ENCODE assay signal across 8 mouse cellular contexts in genomic region chr8:81341191-81341590, GRCm38 (mm10). TPM values are rescaled to one million over a fixed set of nuclear protein-coding genes. Genes with fewer than 3 reads are reported as not detected.
DNase-seq lines count a peak whose midpoint lies in the region; ATAC-seq and TF ChIP-seq lines count a peak whose summit lies in the region.

No protein-coding gene starts in this region.

- H3K4me1 ChIP-seq in lung, postnatal 0 days (ENCODE audit: insufficient read depth, low read depth, low read length): no peaks in the 10 kb centered on the region
- peaks cover 17% of the 10 kb centered on the region for H3K4me1 ChIP-seq in hindbrain, embryonic 10.5 days (replicated peaks)
- peaks cover 4% of the 10 kb centered on the region; the same call in 1 of the 2 replicates for H3K4me1 ChIP-seq in liver, embryonic 12.5 days
- H3K4me1 ChIP-seq in stomach, embryonic 16.5 days (ENCODE audit: control insufficient read depth, insufficient read depth, low read length): peaks cover 6% of the 10 kb centered on the region; the same call in 1 of the 2 replicates

- no peak for TF ChIP-seq EP300 in lung, postnatal 0 days (IDR thresholded peaks at IDR 0.05)

- no peaks in the 10 kb centered on the region for H3K9me3 ChIP-seq in lung, postnatal 0 days (ENCODE audit: low read length)
- peaks cover 2% of the 10 kb centered on the region; the same call in 1 of the 2 replicates for H3K9me3 ChIP-seq in hindbrain, embryonic 10.5 days
- H3K9me3 ChIP-seq in liver, embryonic 12.5 days (replicated peaks): no peaks in the 10 kb centered on the region
- H3K9me3 ChIP-seq in stomach, embryonic 16.5 days (replicated peaks; ENCODE audit: control insufficient read depth, low read length): no peaks in the 10 kb centered on the region

- no peak overlapping the region for H3K27ac ChIP-seq in lung, postnatal 0 days (ENCODE audit: low read length)
- H3K27ac ChIP-seq in hindbrain, embryonic 10.5 days: no peak overlapping the region
- H3K27ac ChIP-seq in liver, embryonic 12.5 days: no peak overlapping the region
- no peak overlapping the region for H3K27ac ChIP-seq in stomach, embryonic 16.5 days (ENCODE audit: low read length)

- no peak for DNase-seq in lung, postnatal 0 days (ENCODE audit: low spot score)
- no peak for DNase-seq in lung, postnatal 25 days (ENCODE audit: low spot score)
- peak; percentile 8 for DNase-seq in hindbrain, embryonic 10.5 days (ENCODE audit: low spot score)
- DNase-seq in adrenal gland, adult 18-20 months (ENCODE audit: low spot score in 2 of 2): no peak
- no peak for DNase-seq in left cerebral cortex, postnatal 10 days (ENCODE audit: extremely low spot score in 1 of 2, low spot score in 2 of 2)
- DNase-seq in lung, postnatal 10 days: no peak

- peak overlapping the region; percentile 97; the same call in 1 of the 2 replicates for H3K4me2 ChIP-seq in lung, postnatal 0 days (replicated peaks; ENCODE audit: low read depth, low read length)
- peak overlapping the region; percentile 73 for H3K4me2 ChIP-seq in liver, embryonic 12.5 days
- H3K4me2 ChIP-seq in stomach, embryonic 16.5 days (ENCODE audit: low read depth, low read length): peak overlapping the region; percentile 98

- no peak overlapping the region for H3K4me3 ChIP-seq in lung, postnatal 0 days (ENCODE audit: low read depth, low read length)
- H3K4me3 ChIP-seq in hindbrain, embryonic 10.5 days: peak overlapping the region; percentile 71
- peak overlapping the region; percentile 48; the same call in 1 of the 2 replicates for H3K4me3 ChIP-seq in liver, embryonic 12.5 days
- peak overlapping the region; percentile 63; the same call in 1 of the 2 replicates for H3K4me3 ChIP-seq in stomach, embryonic 16.5 days (replicated peaks; ENCODE audit: low read length)

- WGBS in lung, postnatal 0 days: 40% methylated on average over 5 of the region's 5 CpGs
- WGBS in hindbrain, embryonic 10.5 days: 57% methylated on average over 5 of the region's 5 CpGs
- WGBS in liver, embryonic 12.5 days (ENCODE audit: insufficient replicate concordance): 38% methylated on average over 5 of the region's 5 CpGs
- WGBS in stomach, embryonic 16.5 days: 46% methylated on average over 5 of the region's 5 CpGs

- H3K27me3 ChIP-seq in lung, postnatal 0 days (replicated peaks; ENCODE audit: insufficient read depth, low read length): no peaks in the 10 kb centered on the region
- H3K27me3 ChIP-seq in hindbrain, embryonic 10.5 days (ENCODE audit: insufficient read depth, poor library complexity, severe bottlenecking): peaks cover 19% of the 10 kb centered on the region
- peaks cover 20% of the 10 kb centered on the region; the same call in 1 of the 2 replicates for H3K27me3 ChIP-seq in liver, embryonic 12.5 days (replicated peaks)
- H3K27me3 ChIP-seq in stomach, embryonic 16.5 days (ENCODE audit: control insufficient read depth, insufficient read depth, low read length): no peaks in the 10 kb centered on the region

- no peak overlapping the region for H3K9ac ChIP-seq in lung, postnatal 0 days (replicated peaks; ENCODE audit: low read depth)
- no peak overlapping the region for H3K9ac ChIP-seq in liver, embryonic 12.5 days
- no peak overlapping the region for H3K9ac ChIP-seq in stomach, embryonic 16.5 days (ENCODE audit: low read length)

- no peak for ATAC-seq in lung, postnatal 0 days
- no peak for ATAC-seq in liver, embryonic 12.5 days
- ATAC-seq in stomach, embryonic 16.5 days (ENCODE audit: insufficient read depth, low FRiP score): 0 out of 2 replicates have a peak, but pooled peaks have one; percentile 6

- no peak for TF ChIP-seq CTCF in lung, postnatal 0 days (IDR thresholded peaks at IDR 0.05)

- H3K36me3 ChIP-seq in lung, postnatal 0 days (ENCODE audit: insufficient read depth, low read length): no peaks in the 10 kb centered on the region
- H3K36me3 ChIP-seq in hindbrain, embryonic 10.5 days: no peaks in the 10 kb centered on the region
- no peaks in the 10 kb centered on the region for H3K36me3 ChIP-seq in liver, embryonic 12.5 days
- H3K36me3 ChIP-seq in stomach, embryonic 16.5 days (ENCODE audit: control insufficient read depth, insufficient read depth, low read length): no peaks in the 10 kb centered on the region

- intact Hi-C loops in left cerebral cortex, postnatal 10 days (cut with DNase I): loop anchor here (5.0 to 10.0 kb wide), 4 partner anchors 276 to 1404 kb away; no protein-coding TSS in a partner anchor

RNA-seq across cellular contexts. Expression of gene Inpp4b, which starts 1.2 kb away (rescaled TPM):
- 20.7 and 24.0 TPM in 2 replicates for polyA plus RNA-seq in lung, postnatal 0 days (2015; fragmentation: Nextera tagmentation; extraction: Ambion mirVana)
- 3.0 and 3.9 TPM in 2 replicates for polyA plus RNA-seq in hindbrain, embryonic 10.5 days (2016; fragmentation: Nextera tagmentation; extraction: Ambion mirVana)
- 2.5 and 2.8 TPM in 2 replicates for polyA plus RNA-seq in liver, embryonic 12.5 days (2016; fragmentation: Nextera tagmentation; extraction: Ambion mirVana)
- polyA plus RNA-seq in stomach, embryonic 16.5 days (2015; fragmentation: Nextera tagmentation; extraction: Ambion mirVana): 5.5 and 6.8 TPM in 2 replicates
- 1 to 10 TPM; 4.6 to 9.2 TPM for total RNA-seq in adrenal gland, adult 18-20 months (2021)
- total RNA-seq in left cerebral cortex, postnatal 10 days (2021): 10 to 100 TPM in 1 of 2 experiments, 1 to 10 TPM in 1; 9.9 to 11.2 TPM
